Mouse (Mus musculus): Measurements from ENCODE around the gene Amz2.
A peak's percentile ranks its signal among the peaks of the same experiment; 100 is the strongest.

The Amz2 gene

GRCm38 (mm10) chr11:109425392-109426271 is at the start of gene Amz2:
Amz2 (plus strand) TSS chr11:109425946.
- DNase-seq (ENCODE audit: low read depth, low spot score) = peak; percentile 98

DNA sequence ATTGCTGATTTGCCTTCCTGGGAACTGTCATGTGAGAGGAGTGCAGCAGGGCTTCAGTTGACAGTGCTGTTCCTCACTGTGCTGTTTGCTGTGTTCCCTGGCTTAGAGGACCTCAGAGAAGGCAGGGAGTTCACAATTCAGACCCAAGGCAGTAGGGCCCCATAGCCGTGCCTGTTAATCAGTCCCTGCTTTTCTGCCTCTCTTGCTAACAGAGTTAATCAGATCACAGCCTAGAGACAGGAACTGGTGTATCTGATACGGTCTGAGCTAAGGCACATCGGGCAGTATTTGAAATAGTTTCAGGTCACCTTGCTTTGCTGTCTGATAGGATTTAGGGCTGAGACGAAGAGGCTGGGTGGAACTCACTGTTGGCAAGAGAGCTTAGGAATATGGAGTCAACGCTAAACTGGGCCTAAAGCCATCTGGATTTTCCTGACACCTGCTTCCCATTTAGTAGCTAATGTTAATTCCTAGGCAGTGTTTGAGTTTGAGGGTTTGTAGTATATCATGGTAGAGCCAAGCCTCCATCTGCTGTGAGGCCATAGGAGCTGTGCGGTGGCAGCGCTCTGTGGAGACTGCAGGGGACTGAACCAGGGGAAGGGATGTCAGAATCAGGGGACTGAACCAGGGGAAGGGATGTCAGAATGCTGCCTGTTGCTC is 49.1 kb upstream of the Amz2 start:
- DNase-seq (ENCODE audit: low read depth, low spot score) = no peak

DNA sequence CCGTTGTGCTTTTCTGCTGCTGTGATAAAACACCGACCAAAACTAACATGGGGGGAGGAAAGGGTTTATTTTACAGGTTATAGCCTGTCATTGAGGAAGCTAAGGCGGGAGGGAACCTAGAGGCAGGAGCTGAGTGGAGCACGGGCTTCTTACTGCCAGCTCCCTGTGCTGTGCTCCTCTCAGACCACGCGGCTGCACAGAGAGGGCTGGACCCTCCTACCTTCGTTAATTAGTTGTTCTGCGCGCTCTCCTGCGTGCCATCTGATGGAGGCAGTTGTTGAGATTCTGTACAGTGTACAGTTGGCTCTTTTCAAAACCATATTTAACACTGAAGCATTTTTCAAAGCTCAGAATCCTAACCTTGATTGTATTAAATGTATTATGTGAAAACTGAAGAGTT is 48.3 kb upstream of the Amz2 start:
- no peak for DNase-seq (ENCODE audit: low read depth, low spot score)

DNA sequence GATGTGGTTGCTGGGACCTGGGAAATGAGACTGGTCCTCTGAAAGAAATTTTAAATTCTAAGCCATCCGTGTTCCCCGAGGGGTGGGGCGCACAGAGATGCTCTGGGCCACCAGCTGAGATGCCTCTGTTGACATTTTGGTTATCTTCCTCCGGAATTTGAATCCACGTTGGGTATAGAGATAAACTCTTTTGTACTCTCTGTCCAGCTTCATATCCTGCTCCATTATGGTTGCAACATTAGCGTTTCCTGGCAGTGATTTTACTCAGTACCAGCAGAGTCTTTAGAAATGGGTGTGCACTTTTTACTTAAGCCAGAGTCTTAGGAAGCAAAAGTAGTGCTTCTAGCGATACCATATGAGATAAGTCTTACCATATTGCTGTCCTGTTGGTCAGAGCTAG is 47.7 kb upstream of the Amz2 start:
- no peak for DNase-seq (ENCODE audit: low read depth, low spot score)

DNA sequence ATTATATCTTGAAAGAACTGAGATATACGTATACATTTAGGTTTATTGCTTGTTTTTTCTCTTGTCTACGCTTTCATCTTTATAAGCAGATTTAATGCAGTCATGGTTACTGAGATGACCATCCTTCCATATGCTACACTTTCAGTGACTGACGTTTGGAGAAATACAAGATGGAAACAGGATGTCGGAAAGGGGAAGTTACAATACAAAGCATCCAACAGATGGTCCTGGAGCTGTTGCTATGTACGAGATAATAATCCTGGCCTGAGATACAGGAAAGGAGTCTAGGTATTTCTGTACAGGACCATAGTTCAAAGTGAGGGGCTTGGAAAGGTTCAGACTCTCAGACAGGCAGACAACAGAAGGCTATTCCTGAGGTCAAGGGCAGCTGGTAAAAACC is 45.1 kb upstream of the Amz2 start:
- DNase-seq (ENCODE audit: low read depth, low spot score) = no peak

GRCm38 (mm10) chr11:109385296-109385695 is 40.5 kb upstream of the Amz2 start:
- no peak for DNase-seq (ENCODE audit: low read depth, low spot score)

GRCm38 (mm10) chr11:109389046-109389445 is 36.7 kb upstream of the Amz2 start:
- no peak for DNase-seq (ENCODE audit: low read depth, low spot score)

GRCm38 (mm10) chr11:109391200-109391599 is 34.5 kb upstream of the Amz2 start:
- no peak for DNase-seq (ENCODE audit: low read depth, low spot score)

GRCm38 (mm10) chr11:109391760-109392159 is 34.0 kb upstream of the Amz2 start:
- DNase-seq (ENCODE audit: low read depth, low spot score) = no peak

- no peak for DNase-seq (ENCODE audit: low read depth, low spot score)
Measured at GRCm38 (mm10) chr11:109392601-109393000, 33.1 kb upstream of the Amz2 start.

- no peak for DNase-seq (ENCODE audit: low read depth, low spot score)
Measured at GRCm38 (mm10) chr11:109394758-109395157, 31.0 kb upstream of the Amz2 start.

DNA sequence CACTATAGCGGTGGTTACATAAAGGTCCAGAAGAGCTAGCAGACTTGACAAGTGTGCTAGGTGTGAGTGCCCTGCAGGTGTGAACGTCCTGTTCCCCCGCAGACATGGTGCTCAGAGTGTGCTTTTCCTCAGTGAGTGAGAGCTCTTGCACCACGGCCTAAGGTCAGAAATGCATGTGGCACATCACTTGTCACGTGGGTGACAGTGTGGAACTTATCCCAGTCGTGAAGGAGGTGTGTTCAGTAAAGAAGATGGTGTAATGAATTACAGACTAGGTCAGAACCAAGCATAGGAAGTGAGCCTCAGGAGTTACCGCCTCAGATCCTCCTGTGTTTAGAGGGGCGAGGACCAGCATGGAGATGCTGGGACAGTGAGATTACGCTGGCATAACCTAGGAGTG is 30.5 kb upstream of the Amz2 start:
- no peak for DNase-seq (ENCODE audit: low read depth, low spot score)

- no peak for DNase-seq (ENCODE audit: low read depth, low spot score)
Measured at GRCm38 (mm10) chr11:109406431-109406830, 19.3 kb upstream of the Amz2 start.

DNA sequence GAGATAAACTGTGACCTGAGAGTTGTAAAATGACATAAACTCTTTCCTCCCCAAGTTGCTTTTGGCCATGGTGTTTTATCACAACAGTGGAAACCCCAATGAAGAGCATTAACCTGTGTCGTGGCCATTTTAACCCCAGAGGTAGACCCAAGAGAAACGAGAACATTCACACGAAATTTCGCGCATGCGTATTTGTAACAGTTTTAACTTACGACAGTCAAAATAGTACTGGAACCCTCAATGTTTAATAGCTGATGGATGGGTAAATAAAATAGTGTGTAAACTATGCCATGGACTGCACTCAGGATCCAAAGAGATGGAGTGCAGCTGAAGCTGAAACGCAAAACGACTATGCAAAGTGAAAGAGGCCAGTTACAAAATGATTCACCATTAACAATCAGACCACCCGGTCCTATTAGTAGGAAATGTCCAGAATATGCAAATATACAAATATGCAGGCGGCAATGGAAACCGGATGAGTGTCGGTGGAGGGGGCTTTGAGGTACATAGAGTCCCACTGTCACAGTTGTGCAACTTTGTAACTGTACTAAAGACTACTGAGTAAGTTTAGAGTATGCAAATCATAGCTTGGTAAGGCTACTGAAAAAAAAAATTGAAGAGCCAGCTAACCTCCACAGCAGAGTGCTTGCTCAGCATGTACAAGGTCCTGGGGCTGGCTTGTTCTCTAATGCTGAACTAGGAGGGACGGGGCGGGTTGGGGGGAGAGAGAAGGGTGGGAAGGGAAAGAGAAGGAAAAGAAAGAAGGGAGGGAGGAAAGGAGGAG is 15.4 kb upstream of the Amz2 start:
- no peak for DNase-seq (ENCODE audit: low read depth, low spot score)

GRCm38 (mm10) chr11:109413617-109414016 is 12.1 kb upstream of the Amz2 start, which contains the start of gene 9930022D16Rik:
9930022D16Rik (plus strand) TSS chr11:109413917.
- no peak for DNase-seq (ENCODE audit: low read depth, low spot score)

DNA sequence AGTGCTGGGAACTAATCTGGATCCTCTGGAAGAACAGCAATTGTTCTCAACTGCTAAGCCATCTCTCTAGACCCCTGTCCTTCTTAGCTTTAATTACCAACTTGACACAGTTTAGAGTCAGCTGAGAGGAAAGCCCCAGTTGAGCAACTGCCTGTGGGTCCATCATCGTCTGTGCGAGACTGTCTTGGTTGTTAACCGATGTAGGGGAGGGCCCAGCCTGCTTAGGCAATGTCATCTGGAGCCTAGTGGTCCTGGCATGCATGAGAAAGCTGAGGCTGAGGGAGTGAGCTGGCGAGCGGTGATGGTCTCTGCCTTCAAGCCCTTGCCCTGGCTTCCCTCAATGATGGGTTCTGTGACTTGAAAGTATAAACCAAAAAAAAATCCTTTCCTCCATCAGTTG is 10.9 kb upstream of the Amz2 start:
- DNase-seq (ENCODE audit: low read depth, low spot score) = no peak

- no peak for DNase-seq (ENCODE audit: low read depth, low spot score)
Measured at GRCm38 (mm10) chr11:109416709-109417420, 8.9 kb upstream of the Amz2 start.

DNA sequence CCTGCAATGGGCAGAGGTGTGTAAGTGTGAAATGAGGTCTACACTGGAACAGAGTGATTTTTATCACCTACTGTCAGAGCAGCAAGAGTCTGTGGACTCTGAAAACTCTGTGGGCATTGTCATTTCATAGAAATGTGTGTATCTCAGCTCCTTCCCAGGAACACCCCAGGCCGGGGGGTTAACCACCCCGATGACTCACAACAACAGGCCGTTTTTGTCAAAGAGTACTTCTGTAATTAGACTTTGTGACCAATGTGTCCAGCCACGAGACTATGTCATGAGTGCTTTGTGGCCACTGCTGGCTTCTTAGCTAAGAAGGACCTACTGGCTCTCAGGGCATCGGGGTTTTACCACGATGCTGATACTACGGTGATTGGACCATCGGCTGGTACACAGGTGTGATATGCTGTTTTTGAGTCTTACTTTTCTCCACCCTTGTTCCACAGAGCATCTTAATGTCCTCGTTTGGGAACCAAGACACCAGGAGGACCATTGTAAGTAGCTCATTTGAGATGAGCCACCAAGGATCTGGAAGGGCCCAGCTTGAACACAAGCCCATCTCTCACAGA is 8.2 kb upstream of the Amz2 start:
- no peak for DNase-seq (ENCODE audit: low read depth, low spot score)

DNA sequence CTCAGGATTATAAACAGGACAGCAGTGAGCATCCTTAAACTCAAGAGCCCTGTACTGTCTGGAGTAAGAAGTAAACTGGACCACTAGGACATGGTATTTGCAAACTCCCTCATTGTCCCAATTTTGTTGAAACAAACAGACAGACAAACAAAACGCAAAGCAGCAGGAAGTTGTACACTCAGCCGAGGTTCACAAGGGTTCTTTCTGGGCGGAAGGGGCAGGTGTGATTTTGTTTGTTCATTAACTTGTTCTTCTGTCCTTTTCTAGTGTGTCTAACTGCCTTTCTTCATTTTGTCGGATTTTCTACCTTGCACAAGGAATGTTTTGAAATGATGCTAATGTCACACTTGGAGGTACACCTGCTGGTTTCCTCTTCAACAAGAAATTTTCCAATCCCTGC is 6.3 kb upstream of the Amz2 start:
- DNase-seq (ENCODE audit: low read depth, low spot score) = no peak

DNA sequence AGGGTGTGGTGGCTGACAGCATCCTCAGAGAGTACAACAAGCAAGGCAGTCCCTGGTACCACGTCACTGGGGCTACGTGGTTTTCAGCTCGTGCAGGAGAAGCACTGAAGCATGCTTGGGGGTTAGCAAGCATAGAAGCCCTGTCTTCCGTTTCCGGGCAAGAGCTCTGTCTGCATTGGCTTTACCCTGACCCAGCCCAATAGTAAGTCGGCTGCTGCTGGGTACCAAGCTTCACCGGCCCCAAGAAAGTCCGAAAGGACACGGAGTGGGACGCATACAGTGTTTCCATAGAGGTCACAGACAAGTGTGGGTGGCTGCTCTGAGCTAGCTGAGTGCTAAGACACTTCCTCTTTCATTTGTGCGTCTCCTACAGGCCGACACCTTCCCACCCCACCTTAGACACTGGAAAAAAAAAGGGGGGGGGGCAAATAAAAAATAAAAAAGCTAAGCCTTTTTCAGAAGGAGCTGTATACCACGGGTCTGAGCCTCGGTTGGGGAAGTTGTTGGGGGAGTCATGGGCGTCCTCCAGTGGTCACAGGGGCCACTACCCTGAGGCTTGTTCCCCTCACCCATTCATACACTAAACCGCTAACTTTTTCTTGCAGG is 5.7 kb upstream of the Amz2 start:
- DNase-seq (ENCODE audit: low read depth, low spot score) = no peak

DNA sequence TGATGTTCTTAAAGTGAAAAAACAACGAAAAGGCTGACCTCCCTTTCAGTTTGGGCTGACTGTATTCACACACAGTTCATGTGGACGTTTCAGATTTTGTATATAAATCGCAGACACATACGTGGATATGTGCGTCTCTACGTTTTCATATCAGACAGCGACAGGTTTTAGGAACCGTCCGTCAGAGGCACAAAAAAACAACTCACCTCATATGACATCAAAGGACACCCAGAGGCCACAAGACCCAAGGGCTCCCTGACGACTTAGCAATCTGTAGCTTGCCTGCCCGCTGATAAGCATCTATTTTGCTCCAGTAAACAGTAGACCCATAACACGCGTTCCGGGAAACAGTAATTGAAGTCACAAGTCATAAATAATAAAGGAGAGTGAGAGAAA is 5.2 kb upstream of the Amz2 start:
- no peak for DNase-seq (ENCODE audit: low read depth, low spot score)

Measured in telencephalon, adult 2 months (tissue).